Mouse (Mus musculus) myocyte (in vitro differentiated cells): ENCODE results near the gene Scamp1. TPM values are rescaled to one million over a fixed set of nuclear protein-coding genes. Genes with fewer than 3 reads are reported as not detected.

Source experiments
- H3K27me3 ChIP-seq: one replicate; pipeline ENCODE4 v1.6.1; 2011; ENCODE audit not compliant: control insufficient read depth, insufficient read depth, insufficient read length
- H3K36me3 ChIP-seq: one replicate; pipeline ENCODE4 v1.6.1; 2011; ENCODE audit not compliant: control insufficient read depth, insufficient read depth
- H3K4me2 ChIP-seq: one replicate; pipeline ENCODE4 v1.6.1; 2011; ENCODE audit warnings: low read depth, control low read depth
- H3K4me3 ChIP-seq: one replicate; pipeline ENCODE4 v1.5.1; 2011; ENCODE audit warnings: mild to moderate bottlenecking, control low read depth, moderate library complexity
- H3K79me2 ChIP-seq: one replicate; pipeline ENCODE4 v1.6.1; 2011; ENCODE audit not compliant: control insufficient read depth, insufficient read depth
- H3ac ChIP-seq: one replicate; pipeline ENCODE4 v1.6.1; 2011; ENCODE audit not compliant: control insufficient read depth, insufficient read length
- CEBPB ChIP-seq: IDR thresholded peaks from 2 replicates; pipeline ENCODE4 v1.6.1; 2011; ENCODE audit warnings: mild to moderate bottlenecking, moderate library complexity; ENCODE audit not compliant: poor library complexity, insufficient read depth, severe bottlenecking
- E2F4 ChIP-seq: IDR thresholded peaks from one replicate; pipeline ENCODE4 v1.6.1; 2011; ENCODE audit warnings: mild to moderate bottlenecking, control low read depth, moderate library complexity; ENCODE audit not compliant: insufficient read depth
- MAX ChIP-seq: IDR thresholded peaks from one replicate; pipeline ENCODE4 v1.6.1; 2011; ENCODE audit warnings: low read depth, mild to moderate bottlenecking, control low read depth
- MYOD1 ChIP-seq, 3 experiments: IDR thresholded peaks; one replicate each; pipeline ENCODE4 v1.6.1; 2011; ENCODE audit warnings: control low read depth in 2 of 3, low read depth in 2 of 3, mild to moderate bottlenecking in 2 of 3, moderate library complexity in 1 of 3; ENCODE audit not compliant: insufficient read length in 2 of 3, control insufficient read depth in 1 of 3
- MYOG ChIP-seq, 3 experiments: IDR thresholded peaks; one replicate each; pipeline ENCODE4 v1.6.1; 2011; ENCODE audit warnings: control low read depth in 2 of 3, low read depth in 2 of 3, mild to moderate bottlenecking in 2 of 3; ENCODE audit not compliant: insufficient read length in 2 of 3, control insufficient read depth in 1 of 3, insufficient read depth in 1 of 3
- POLR2A ChIP-seq: IDR thresholded peaks from one replicate; pipeline ENCODE4 v1.6.1; 2011; ENCODE audit warnings: low read depth, mild to moderate bottlenecking, control low read depth, moderate library complexity; ENCODE audit not compliant: insufficient read length
- POLR2AphosphoS2 ChIP-seq: IDR thresholded peaks from one replicate; pipeline ENCODE4 v1.6.1; 2011; ENCODE audit warnings: low read depth, control low read depth; ENCODE audit not compliant: insufficient read length
- REST ChIP-seq: IDR thresholded peaks from one replicate; pipeline ENCODE4 v1.6.1; 2011; ENCODE audit warnings: mild to moderate bottlenecking, control low read depth, moderate library complexity; ENCODE audit not compliant: insufficient read depth, insufficient read length
- SRF ChIP-seq: IDR thresholded peaks from one replicate; pipeline ENCODE4 v1.6.1; 2011; ENCODE audit warnings: low read depth; ENCODE audit not compliant: control insufficient read depth, insufficient read length
- TCF12 ChIP-seq: IDR thresholded peaks from one replicate; pipeline ENCODE4 v1.6.1; 2011; ENCODE audit warnings: mild to moderate bottlenecking, control low read depth; ENCODE audit not compliant: poor library complexity, insufficient read depth, severe bottlenecking
- TCF3 ChIP-seq: IDR thresholded peaks from one replicate; pipeline ENCODE4 v1.6.1; 2011; ENCODE audit warnings: low read depth, control low read depth; ENCODE audit not compliant: insufficient read length
- USF1 ChIP-seq: IDR thresholded peaks from one replicate; pipeline ENCODE4 v1.6.1; 2011; ENCODE audit warnings: low read depth, mild to moderate bottlenecking, control low read depth, moderate library complexity
- polyA plus RNA-seq: library from polyadenylated mRNA; unstranded; fragments of >200 nt; fragmentation: generic; extraction: Trizol; gene quantifications from one replicate; pipeline ENCODE4 v1.2.1, GENCODE M21; 2012; ENCODE audit warnings: missing spikeins

Scamp1 gene
- polyA plus RNA-seq, 1 experiment = 9.1 TPM

GRCm38 (mm10) chr13:94207973-94208372, 77.7 kb downstream of the Scamp1 start:
- Histone ChIP-seq H3K27me3 (no peaks in the 10 kb centered on the region), H3K36me3 (no peaks in the 10 kb centered on the region), H3K79me2 (no peaks in the 10 kb centered on the region), H3K4me3 (no peak overlapping the region), H3ac (no peak overlapping the region), H3K4me2 (no peak overlapping the region)
- TF ChIP-seq SRF = no peak
- no peak for TF ChIP-seq TCF12
- TF ChIP-seq POLR2A = no peak
- no peak for TF ChIP-seq POLR2AphosphoS2
- no peak for TF ChIP-seq CEBPB
- no peak for TF ChIP-seq MYOG (IDR thresholded peaks at IDR 0.05; ENCODE audit: control insufficient read depth in 1 of 3, insufficient read depth in 1 of 3, insufficient read length in 2 of 3, low read depth in 2 of 3)
- TF ChIP-seq MAX = no peak
- no peak for TF ChIP-seq TCF3
- TF ChIP-seq MYOD1 (IDR thresholded peaks at IDR 0.05; ENCODE audit: control insufficient read depth in 1 of 3, insufficient read length in 2 of 3, low read depth in 2 of 3) = no peak

GRCm38 (mm10) chr13:94205234-94205633, 80.4 kb downstream of the Scamp1 start:
- no peaks in the 10 kb centered on the region for H3K36me3 ChIP-seq

GRCm38 (mm10) chr13:94199829-94200228, 85.8 kb downstream of the Scamp1 start:
- H3K36me3 ChIP-seq = peaks cover 6% of the 10 kb centered on the region
- no peaks in the 10 kb centered on the region for H3K79me2 ChIP-seq
- H3K27me3 ChIP-seq = no peaks in the 10 kb centered on the region
- no peak overlapping the region for H3ac ChIP-seq
- no peak overlapping the region for H3K4me2 ChIP-seq
- H3K4me3 ChIP-seq = no peak overlapping the region
- TF ChIP-seq MYOG (IDR thresholded peaks at IDR 0.05; ENCODE audit: control insufficient read depth in 1 of 3, insufficient read depth in 1 of 3, insufficient read length in 2 of 3, low read depth in 2 of 3) (no peak), TCF12 (no peak), MYOD1 (IDR thresholded peaks at IDR 0.05; ENCODE audit: control insufficient read depth in 1 of 3, insufficient read length in 2 of 3, low read depth in 2 of 3) (no peak), MAX (no peak), POLR2A (no peak), POLR2AphosphoS2 (no peak), REST (no peak), E2F4 (no peak), SRF (no peak), USF1 (no peak), TCF3 (no peak), CEBPB (no peak)

More at GRCm38 (mm10) chr13:94205234-94205633, 80.4 kb downstream of the Scamp1 start:
- TF ChIP-seq POLR2AphosphoS2 (no peak), SRF (no peak), E2F4 (no peak), MYOD1 (IDR thresholded peaks at IDR 0.05; ENCODE audit: control insufficient read depth in 1 of 3, insufficient read length in 2 of 3, low read depth in 2 of 3) (no peak), CEBPB (no peak), MAX (no peak), MYOG (IDR thresholded peaks at IDR 0.05; ENCODE audit: control insufficient read depth in 1 of 3, insufficient read depth in 1 of 3, insufficient read length in 2 of 3, low read depth in 2 of 3) (no peak), POLR2A (no peak)
- H3ac ChIP-seq = no peak overlapping the region
- no peaks in the 10 kb centered on the region for H3K79me2 ChIP-seq
- no peaks in the 10 kb centered on the region for H3K27me3 ChIP-seq
- H3K4me3 ChIP-seq = no peak overlapping the region
- H3K4me2 ChIP-seq = no peak overlapping the region

GRCm38 (mm10) chr13:94198616-94199015, 87.0 kb downstream of the Scamp1 start:
- no peaks in the 10 kb centered on the region for H3K27me3 ChIP-seq
- no peak overlapping the region for H3K4me2 ChIP-seq
- TF ChIP-seq POLR2A (no peak), TCF12 (no peak), POLR2AphosphoS2 (peak; percentile 38), MAX (no peak), TCF3 (no peak)
- H3K4me3 ChIP-seq = no peak overlapping the region
- H3K36me3 ChIP-seq = peaks cover 10% of the 10 kb centered on the region
- no peak overlapping the region for H3ac ChIP-seq
- H3K79me2 ChIP-seq = no peaks in the 10 kb centered on the region

- TF ChIP-seq POLR2AphosphoS2 (peak; percentile 6), SRF (no peak)
- H3ac ChIP-seq = no peak overlapping the region
- H3K4me2 ChIP-seq = no peak overlapping the region
- H3K79me2 ChIP-seq = peaks cover 13% of the 10 kb centered on the region
- no peak overlapping the region for H3K4me3 ChIP-seq
- no peaks in the 10 kb centered on the region for H3K27me3 ChIP-seq
- H3K36me3 ChIP-seq = peaks cover 17% of the 10 kb centered on the region
Measured at GRCm38 (mm10) chr13:94193227-94193626, 92.4 kb downstream of the Scamp1 start.
